Comparison of ENCODE assay signal across 24 mouse cellular contexts in genomic region chr4:114372699-114373098, GRCm38 (mm10). TPM values are rescaled to one million over a fixed set of nuclear protein-coding genes. Genes with fewer than 3 reads are reported as not detected.
DNase-seq lines count a peak whose midpoint lies in the region; ATAC-seq lines count a peak whose summit lies in the region.
"Had no signal": no experiment of that assay in that cellular context is flagged by ENCODE, and none has a peak within 500 bp of the region (broad histone marks: within the 10 kb centered on the region; RNA-seq: fewer than 3 reads in every experiment).

No protein-coding gene starts in this region.

- no peak for DNase-seq in frontal cortex, postnatal 14 days (ENCODE audit: low spot score in 2 of 2)
- peak; percentile 33 for DNase-seq in midbrain, embryonic 11.5 days (ENCODE audit: low spot score, missing footprints)
- DNase-seq in midbrain, embryonic 10.5 days (ENCODE audit: low spot score): no peak
- peak; percentile 38 for DNase-seq in layer of hippocampus, adult 9-10 months (ENCODE audit: low spot score)
- DNase-seq in right cerebral cortex, postnatal 25 days: peak; percentile 71
- DNase-seq in kidney, postnatal 25 days: no peak
- DNase-seq: adrenal gland, adult 8-10 months; cerebellum, adult 9-11 months; gastrocnemius, postnatal 25 days; spleen, adult 18-20 months; thymus, adult 2 months had no signal

- no peaks in the 10 kb centered on the region for H3K4me1 ChIP-seq in midbrain, embryonic 11.5 days (ENCODE audit: control insufficient read depth, insufficient read depth, low read length)
- peaks cover 6% of the 10 kb centered on the region for H3K4me1 ChIP-seq in midbrain, embryonic 10.5 days
- H3K4me1 ChIP-seq in forebrain, embryonic 13.5 days: no peaks in the 10 kb centered on the region
- H3K4me1 ChIP-seq: midbrain, embryonic 13.5 days had no signal

- H3K36me3 ChIP-seq in midbrain, embryonic 11.5 days (ENCODE audit: control insufficient read depth, insufficient read depth, low read length): no peaks in the 10 kb centered on the region
- H3K36me3 ChIP-seq in midbrain, embryonic 10.5 days: no peaks in the 10 kb centered on the region
- no peaks in the 10 kb centered on the region for H3K36me3 ChIP-seq in forebrain, embryonic 13.5 days (ENCODE audit: poor library complexity, severe bottlenecking)
- H3K36me3 ChIP-seq: embryonic facial prominence, embryonic 13.5 days; heart, embryonic 15.5 days; limb, embryonic 15.5 days; midbrain, embryonic 13.5 days had no signal

- no peaks in the 10 kb centered on the region for H3K9me3 ChIP-seq in midbrain, embryonic 11.5 days (ENCODE audit: control insufficient read depth, low read length)
- no peaks in the 10 kb centered on the region for H3K9me3 ChIP-seq in midbrain, embryonic 10.5 days (replicated peaks)
- H3K9me3 ChIP-seq in forebrain, embryonic 13.5 days (replicated peaks): no peaks in the 10 kb centered on the region
- H3K9me3 ChIP-seq: embryonic facial prominence, embryonic 13.5 days; heart, embryonic 15.5 days; limb, embryonic 15.5 days; midbrain, embryonic 13.5 days had no signal

- WGBS in midbrain, embryonic 11.5 days: 82% methylated on average over 3 of the region's 3 CpGs
- WGBS in midbrain, embryonic 10.5 days: 83% methylated on average over 3 of the region's 3 CpGs
- 76% methylated on average over 3 of the region's 3 CpGs for WGBS in forebrain, embryonic 13.5 days

- no peaks in the 10 kb centered on the region for H3K27me3 ChIP-seq in midbrain, embryonic 11.5 days (ENCODE audit: control insufficient read depth, insufficient read depth, low read length)
- H3K27me3 ChIP-seq in midbrain, embryonic 10.5 days (ENCODE audit: low read depth, poor library complexity, severe bottlenecking): peaks cover 13% of the 10 kb centered on the region; the same call in 1 of the 2 replicates
- H3K27me3 ChIP-seq in forebrain, embryonic 13.5 days: no peaks in the 10 kb centered on the region

- H3K4me2 ChIP-seq in midbrain, embryonic 11.5 days: no peak overlapping the region
- no peak overlapping the region for H3K4me2 ChIP-seq in forebrain, embryonic 13.5 days
- H3K4me2 ChIP-seq: embryonic facial prominence, embryonic 13.5 days; heart, embryonic 15.5 days; limb, embryonic 15.5 days; midbrain, embryonic 13.5 days had no signal

- H3K4me3 ChIP-seq in midbrain, embryonic 11.5 days (ENCODE audit: low read depth, low read length): no peak overlapping the region
- H3K4me3 ChIP-seq in midbrain, embryonic 10.5 days: no peak overlapping the region
- no peak overlapping the region for H3K4me3 ChIP-seq in forebrain, embryonic 13.5 days
- H3K4me3 ChIP-seq: embryonic facial prominence, embryonic 13.5 days; heart, embryonic 15.5 days; limb, embryonic 15.5 days; midbrain, embryonic 13.5 days; myocyte had no signal

- no peak overlapping the region for H3K27ac ChIP-seq in midbrain, embryonic 11.5 days (ENCODE audit: low read depth, low read length)
- no peak overlapping the region for H3K27ac ChIP-seq in midbrain, embryonic 10.5 days (replicated peaks)
- no peak overlapping the region for H3K27ac ChIP-seq in forebrain, embryonic 13.5 days
- H3K27ac ChIP-seq: embryonic facial prominence, embryonic 13.5 days; heart, embryonic 15.5 days; kidney, postnatal 0 days; limb, embryonic 15.5 days; midbrain, embryonic 13.5 days had no signal

- peak; percentile 75 for ATAC-seq in frontal cortex, adult (ENCODE audit: low TSS enrichment)
- ATAC-seq in midbrain, embryonic 11.5 days (ENCODE audit: low FRiP score): no peak
- ATAC-seq in forebrain, embryonic 13.5 days: no peak
- ATAC-seq: forebrain, embryonic 16.5 days; hindbrain, embryonic 16.5 days; intestine, embryonic 16.5 days; lung, postnatal 0 days; midbrain, embryonic 13.5 days; Patski had no signal

- no peak overlapping the region for H3K9ac ChIP-seq in midbrain, embryonic 11.5 days (ENCODE audit: low read length)
- no peak overlapping the region for H3K9ac ChIP-seq in forebrain, embryonic 13.5 days
- H3K9ac ChIP-seq: embryonic facial prominence, embryonic 13.5 days; heart, embryonic 15.5 days; limb, embryonic 15.5 days; midbrain, embryonic 13.5 days had no signal

RNA-seq across cellular contexts. Expression of gene Trabd2b, which starts 33.8 kb away (rescaled TPM):
- polyA plus RNA-seq in midbrain, embryonic 11.5 days (2014; fragmentation: Nextera tagmentation; extraction: Ambion mirVana): 2.1 and 2.2 TPM in 2 replicates
- polyA plus RNA-seq in midbrain, embryonic 10.5 days (2016; fragmentation: Nextera tagmentation; extraction: Ambion mirVana): 1.8 TPM in 2 replicates
- 0.27 and 0.39 TPM in 2 replicates for polyA plus RNA-seq in forebrain, embryonic 13.5 days (2015; fragmentation: Nextera tagmentation; extraction: Ambion mirVana)

Comparison
In these comparisons a context has a peak if more than half of its experiments do, and no peak if none do; other contexts are left out.
1. DNase-seq: peak in midbrain, embryonic 11.5 days (single experiment), layer of hippocampus, adult 9-10 months (single experiment) and right cerebral cortex, postnatal 25 days (single experiment); none in frontal cortex, postnatal 14 days (0 of 2), midbrain, embryonic 10.5 days (single experiment) and kidney, postnatal 25 days (0 of 2).